Mouse (Mus musculus) lung, embryonic 14.5 days (tissue): ENCODE measurements at regions not wholly inside any gene's neighbourhood (a gene's known extent, or its start where the extent isn't known, plus 50 kb on each side); places are given as distances from the start of the nearest gene placed in this dataset.

Source experiments
- ATAC-seq: fragments of 200-750 bp; cut with Nextera tagmentation; 2 replicates; pipeline ENCODE4 v1.8.0; 2017; ENCODE audit warnings: mild to moderate bottlenecking, moderate TSS enrichment, moderate library complexity; ENCODE audit not compliant: insufficient read depth
- DNase-seq: peaks from one replicate; pipeline ENCODE4 v3.0.0-alpha.2; 2015
- H3K27ac ChIP-seq: fragments of 300-500 bp; sonication (generic); 2 replicates; pipeline ENCODE4 v1.5.1; 2014; ENCODE audit warnings: low read depth, mild to moderate bottlenecking, moderate library complexity
- H3K27me3 ChIP-seq: fragments of 300-500 bp; sonication (generic); 2 replicates; pipeline ENCODE4 v1.6.1; 2014; ENCODE audit warnings: low read length, control low read depth; ENCODE audit not compliant: insufficient read depth
- H3K36me3 ChIP-seq: fragments of 300-500 bp; sonication (generic); 2 replicates; pipeline ENCODE4 v1.6.1; 2014; ENCODE audit warnings: control low read depth; ENCODE audit not compliant: insufficient read depth
- H3K4me1 ChIP-seq: fragments of 300-500 bp; sonication (generic); 2 replicates; pipeline ENCODE4 v1.6.1; 2014; ENCODE audit warnings: antibody characterized with exemption, control low read depth; ENCODE audit not compliant: insufficient read depth
- H3K4me2 ChIP-seq: fragments of 300-500 bp; sonication (generic); 2 replicates; pipeline ENCODE4 v1.6.1; 2014; ENCODE audit warnings: mild to moderate bottlenecking
- H3K4me3 ChIP-seq: fragments of 300-500 bp; sonication (generic); 2 replicates; pipeline ENCODE4 v1.5.1; 2014; ENCODE audit warnings: low read depth, low read length
- H3K9ac ChIP-seq: fragments of 300-500 bp; sonication (generic); 2 replicates; pipeline ENCODE4 v1.6.1; 2014
- H3K9me3 ChIP-seq: fragments of 300-500 bp; sonication (generic); 2 replicates; pipeline ENCODE4 v1.6.1; 2016; ENCODE audit warnings: low read depth, low read length, control low read depth
- CTCF ChIP-seq: IDR thresholded peaks from 2 replicates; pipeline ENCODE4 v1.5.1; 2016; ENCODE audit warnings: antibody characterized with exemption, low read depth
- WGBS: fragments of 180-500 bp; shearing (Covaris S2); extraction: QIAGEN DNeasy Blood & Tissue Kit; methylation state at CpG from one replicate; pipeline ENCODE4 v1.1.7; 2014; 5-methylcytosine and 5-hydroxymethylcytosine counted together

DNA sequence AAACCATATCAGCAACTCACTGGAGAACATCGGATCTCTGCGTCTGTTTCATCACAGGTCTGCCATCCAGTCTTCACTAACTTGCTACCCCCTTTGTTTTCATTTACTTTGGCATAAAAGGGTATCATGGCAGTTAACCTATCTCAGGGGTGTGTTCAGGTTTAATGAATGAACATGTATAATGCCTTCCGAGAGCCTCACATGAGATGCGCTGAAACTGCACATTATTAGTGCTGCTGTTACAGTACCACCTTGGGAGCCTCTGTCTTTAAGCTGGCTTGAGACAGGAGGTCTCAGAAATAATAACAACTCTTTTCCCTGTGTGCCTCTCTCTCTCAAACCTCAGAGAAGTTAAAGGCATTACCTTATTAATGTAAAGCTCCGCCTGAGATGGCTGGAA, 438.2 kb upstream of the Cited2 start:
- no peak overlapping the region for H3K4me2 ChIP-seq
- H3K4me1 ChIP-seq = no peaks in the 10 kb centered on the region
- no peak overlapping the region for H3K4me3 ChIP-seq
- no peak overlapping the region for H3K9ac ChIP-seq
- H3K36me3 ChIP-seq = no peaks in the 10 kb centered on the region
- no peak for ATAC-seq
- WGBS = 88% methylated on average over 5 of the region's 5 CpGs
- no peak for TF ChIP-seq CTCF
- no peak for DNase-seq
- no peaks in the 10 kb centered on the region for H3K27me3 ChIP-seq
- no peaks in the 10 kb centered on the region for H3K9me3 ChIP-seq
- H3K27ac ChIP-seq = no peak overlapping the region

GRCm38 (mm10) chr10:17287141-17287540, 435.9 kb upstream of the Cited2 start:
- Histone ChIP-seq H3K4me3 (no peak overlapping the region), H3K4me2 (no peak overlapping the region), H3K9ac (no peak overlapping the region), H3K27ac (no peak overlapping the region), H3K4me1 (no peaks in the 10 kb centered on the region), H3K36me3 (no peaks in the 10 kb centered on the region), H3K27me3 (no peaks in the 10 kb centered on the region), H3K9me3 (no peaks in the 10 kb centered on the region)
- DNase-seq (no peak), ATAC-seq (no peak)
- 83% methylated on average over 2 of the region's 2 CpGs for WGBS
- no peak for TF ChIP-seq CTCF

DNA sequence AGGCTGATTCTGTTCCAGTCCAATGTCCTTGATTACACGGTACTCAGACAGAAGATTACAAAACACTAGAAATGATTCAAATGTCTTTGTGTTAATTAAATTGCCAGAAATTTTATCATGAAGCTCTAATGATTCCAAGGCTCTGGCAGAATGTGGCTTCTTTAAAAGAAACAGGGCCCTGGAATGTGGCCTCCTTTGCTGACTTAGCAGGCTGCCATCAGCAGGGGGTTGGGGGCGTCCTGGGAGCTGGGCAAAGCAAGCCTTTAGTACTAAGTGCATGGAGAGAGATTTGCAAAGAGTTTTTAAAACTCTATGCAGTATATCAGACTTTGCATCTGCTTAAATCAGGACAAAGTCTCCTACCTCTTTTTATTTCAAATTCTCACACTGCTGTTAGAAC, 434.8 kb upstream of the Cited2 start:
- ATAC-seq (no peak), DNase-seq (peak; percentile 9)
- 46% methylated on average over 2 of the region's 2 CpGs for WGBS
- Histone ChIP-seq H3K27me3 (no peaks in the 10 kb centered on the region), H3K4me3 (no peak overlapping the region), H3K4me2 (no peak overlapping the region), H3K9ac (no peak overlapping the region), H3K9me3 (no peaks in the 10 kb centered on the region), H3K36me3 (no peaks in the 10 kb centered on the region), H3K27ac (no peak overlapping the region), H3K4me1 (no peaks in the 10 kb centered on the region)
- TF ChIP-seq CTCF = no peak

GRCm38 (mm10) chr10:17292331-17292730, 430.7 kb upstream of the Cited2 start:
- TF ChIP-seq CTCF = no peak
- Histone ChIP-seq H3K4me1 (no peaks in the 10 kb centered on the region), H3K36me3 (no peaks in the 10 kb centered on the region), H3K9ac (no peak overlapping the region), H3K4me2 (no peak overlapping the region), H3K4me3 (no peak overlapping the region), H3K27me3 (no peaks in the 10 kb centered on the region), H3K9me3 (no peaks in the 10 kb centered on the region), H3K27ac (no peak overlapping the region)
- DNase-seq = peak; percentile 26
- 46% methylated on average over 6 of the region's 6 CpGs for WGBS
- ATAC-seq = no peak

GRCm38 (mm10) chr10:17294440-17294839, 428.6 kb upstream of the Cited2 start:
- H3K9me3 ChIP-seq = no peaks in the 10 kb centered on the region
- no peak overlapping the region for H3K4me2 ChIP-seq
- H3K4me3 ChIP-seq = no peak overlapping the region
- ATAC-seq (no peak), DNase-seq (no peak)
- H3K4me1 ChIP-seq = no peaks in the 10 kb centered on the region
- no peak for TF ChIP-seq CTCF
- 72% methylated on average over 3 of the region's 3 CpGs for WGBS
- H3K27me3 ChIP-seq = no peaks in the 10 kb centered on the region
- H3K36me3 ChIP-seq = no peaks in the 10 kb centered on the region
- H3K27ac ChIP-seq = no peak overlapping the region
- H3K9ac ChIP-seq = no peak overlapping the region

GRCm38 (mm10) chr10:17295157-17295556, 427.9 kb upstream of the Cited2 start:
- no peak for DNase-seq
- no peak for TF ChIP-seq CTCF
- no peaks in the 10 kb centered on the region for H3K27me3 ChIP-seq
- H3K4me2 ChIP-seq = no peak overlapping the region
- no peak overlapping the region for H3K27ac ChIP-seq
- no peak overlapping the region for H3K9ac ChIP-seq
- WGBS = 56% methylated on average over 3 of the region's 3 CpGs
- H3K4me3 ChIP-seq = no peak overlapping the region
- H3K36me3 ChIP-seq = no peaks in the 10 kb centered on the region
- no peaks in the 10 kb centered on the region for H3K9me3 ChIP-seq
- no peaks in the 10 kb centered on the region for H3K4me1 ChIP-seq
- no peak for ATAC-seq

DNA sequence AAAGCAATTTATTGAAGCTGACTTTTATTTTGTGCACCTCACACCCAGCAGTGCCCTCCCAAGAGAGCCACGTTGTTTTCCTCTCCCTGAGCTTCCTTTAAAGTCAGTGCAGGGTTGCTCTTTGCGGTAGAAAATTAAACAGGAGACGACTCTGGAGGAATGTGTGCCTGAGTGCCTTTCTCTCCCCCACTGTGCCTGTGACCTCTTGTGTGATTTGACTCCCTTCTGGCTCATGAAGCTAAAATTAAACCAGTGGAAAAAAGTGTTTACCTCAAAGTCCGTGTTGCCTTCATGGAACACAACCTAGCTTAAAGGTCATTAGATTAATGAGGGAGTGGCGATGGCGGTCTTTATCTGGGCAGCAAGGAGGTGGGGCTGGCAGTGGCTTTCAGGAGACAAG, 423.4 kb upstream of the Cited2 start:
- H3K9ac ChIP-seq = no peak overlapping the region
- H3K4me2 ChIP-seq = no peak overlapping the region
- ATAC-seq = no peak
- H3K4me3 ChIP-seq = no peak overlapping the region
- no peaks in the 10 kb centered on the region for H3K4me1 ChIP-seq
- WGBS = 16% methylated on average over 6 of the region's 6 CpGs
- H3K27me3 ChIP-seq = no peaks in the 10 kb centered on the region
- no peak overlapping the region for H3K27ac ChIP-seq
- TF ChIP-seq CTCF = no peak
- DNase-seq = no peak
- H3K36me3 ChIP-seq = no peaks in the 10 kb centered on the region
- no peaks in the 10 kb centered on the region for H3K9me3 ChIP-seq

DNA sequence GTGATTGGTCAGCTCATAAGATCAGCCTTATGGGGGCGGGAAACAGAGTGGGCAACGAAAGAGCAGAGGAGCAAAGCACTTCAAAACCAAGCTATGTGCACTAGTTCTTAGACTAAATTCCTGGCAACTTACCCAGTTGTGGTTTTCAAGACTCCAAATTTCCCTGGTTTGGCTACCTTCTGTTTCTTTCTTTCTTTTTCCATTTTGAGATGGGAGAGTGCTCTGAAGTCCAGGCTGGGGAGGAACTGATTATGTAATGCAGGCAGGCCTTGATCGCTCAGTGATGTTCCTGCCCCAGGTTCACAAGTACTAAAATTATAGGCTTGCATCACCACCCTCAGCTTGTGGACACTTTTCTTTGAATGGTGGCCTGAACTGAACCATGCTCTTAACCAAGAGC, 396.3 kb upstream of the Cited2 start:
- no peak overlapping the region for H3K9ac ChIP-seq
- H3K27me3 ChIP-seq = no peaks in the 10 kb centered on the region
- WGBS = 90% methylated on average over 3 of the region's 3 CpGs

More for the DNA sequence above, 396.3 kb upstream of the Cited2 start:
- no peak for TF ChIP-seq CTCF
- H3K36me3 ChIP-seq = no peaks in the 10 kb centered on the region
- no peaks in the 10 kb centered on the region for H3K9me3 ChIP-seq
- no peak for ATAC-seq
- H3K4me2 ChIP-seq = no peak overlapping the region
- H3K4me1 ChIP-seq = no peaks in the 10 kb centered on the region
- no peak for DNase-seq
- H3K27ac ChIP-seq = no peak overlapping the region
- no peak overlapping the region for H3K4me3 ChIP-seq
